Mouse (Mus musculus) stomach, postnatal 0 days (tissue): ENCODE data around the gene Slamf8. TPM values are rescaled to one million over a fixed set of nuclear protein-coding genes. Genes with fewer than 3 reads are reported as not detected.

Experiments
- ATAC-seq: fragments of 200-750 bp; cut with Nextera tagmentation; 2 replicates; pipeline ENCODE4 v1.8.0; 2017; ENCODE audit not compliant: low FRiP score, low TSS enrichment
- DNase-seq: peaks from one replicate; pipeline ENCODE4 v3.0.0-alpha.2; 2016; ENCODE audit warnings: low spot score
- H3K27ac ChIP-seq: fragments of 300-500 bp; sonication (generic); replicated peaks from 2 replicates; pipeline ENCODE4 v1.5.1; 2014; ENCODE audit warnings: mild to moderate bottlenecking, control low read depth
- H3K27me3 ChIP-seq: fragments of 300-500 bp; sonication (generic); 2 replicates; pipeline ENCODE4 v1.6.1; 2014; ENCODE audit warnings: low read length; ENCODE audit not compliant: control insufficient read depth, insufficient read depth
- H3K36me3 ChIP-seq: fragments of 300-500 bp; sonication (generic); 2 replicates; pipeline ENCODE4 v1.6.1; 2014; ENCODE audit warnings: low read length, mixed read lengths; ENCODE audit not compliant: control insufficient read depth, insufficient read depth
- H3K4me1 ChIP-seq: fragments of 300-500 bp; sonication (generic); replicated peaks from 2 replicates; pipeline ENCODE4 v1.6.1; 2014; ENCODE audit warnings: antibody characterized with exemption; ENCODE audit not compliant: control insufficient read depth, insufficient read depth
- H3K4me2 ChIP-seq: fragments of 300-500 bp; sonication (generic); replicated peaks from 2 replicates; pipeline ENCODE4 v1.6.1; 2014; ENCODE audit warnings: low read depth, mild to moderate bottlenecking, control low read depth, moderate library complexity
- H3K4me3 ChIP-seq: fragments of 300-500 bp; sonication (generic); 2 replicates; pipeline ENCODE4 v1.5.1; 2014; ENCODE audit warnings: low read depth, low read length, control low read depth
- H3K9ac ChIP-seq: fragments of 300-500 bp; sonication (generic); 2 replicates; pipeline ENCODE4 v1.6.1; 2014; ENCODE audit warnings: mild to moderate bottlenecking, low read length, control low read depth, mixed read lengths
- H3K9me3 ChIP-seq: fragments of 300-500 bp; sonication (generic); 2 replicates; pipeline ENCODE4 v1.6.1; 2016; ENCODE audit warnings: low read length; ENCODE audit not compliant: control insufficient read depth
- CTCF ChIP-seq: IDR thresholded peaks from 2 replicates; pipeline ENCODE4 v1.5.1; 2016; ENCODE audit warnings: antibody characterized with exemption, low read depth, mild to moderate bottlenecking, moderate library complexity
- EP300 ChIP-seq: optimal IDR thresholded peaks from 2 replicates; pipeline ENCODE3; 2016; ENCODE audit warnings: antibody characterized with exemption
- WGBS: fragments of 180-500 bp; shearing (Covaris S2); extraction: QIAGEN DNeasy Blood & Tissue Kit; methylation state at CpG from one replicate; pipeline ENCODE4 v1.1.7; 2014; 5-methylcytosine and 5-hydroxymethylcytosine counted together
- polyA plus RNA-seq: library from polyadenylated mRNA; unstranded; fragments of >200 nt; fragmentation: Nextera tagmentation; extraction: Ambion mirVana; gene quantifications from 2 replicates; pipeline ENCODE4 v1.2.1, GENCODE M21; 2015

Slamf8 gene
- polyA plus RNA-seq, 1 experiment from 2014 or later: 0.12 TPM

DNA sequence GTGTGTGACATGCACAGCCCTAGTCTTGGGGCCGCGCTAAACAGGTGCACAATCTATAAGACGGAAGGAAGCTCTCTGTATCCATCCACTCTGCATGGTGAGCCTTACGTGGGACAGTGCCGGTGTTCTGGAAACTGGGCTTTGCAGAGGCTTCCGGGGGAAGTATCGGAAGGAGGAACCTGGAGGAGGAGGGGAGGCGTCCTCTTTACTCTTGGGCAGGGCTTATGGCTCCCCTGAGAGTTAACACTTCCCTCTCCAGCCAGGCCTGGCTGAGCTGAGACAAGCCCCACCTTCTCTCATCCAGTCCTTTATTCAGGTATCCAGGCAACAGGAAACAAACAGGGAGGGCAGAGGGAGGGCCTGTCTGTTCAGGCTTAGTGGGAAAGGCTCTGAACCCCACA lies 39.8 kb downstream of the Slamf8 start:
- ATAC-seq (peak; percentile 96), DNase-seq (peak; percentile 82)
- Histone ChIP-seq H3K9me3 (no peaks in the 10 kb centered on the region), H3K36me3 (no peaks in the 10 kb centered on the region), H3K4me3 (peak overlapping the region; percentile 48), H3K4me2 (peak overlapping the region; percentile 69), H3K9ac (peak overlapping the region; percentile 54), H3K4me1 (peaks cover 4% of the 10 kb centered on the region; the same call in 1 of the 2 replicates), H3K27ac (peak overlapping the region; percentile 74), H3K27me3 (no peaks in the 10 kb centered on the region)
- under 1% methylated on average over 7 of the region's 8 CpGs for whole genome bisulfite sequencing
- TF ChIP-seq CTCF: no peak
- TF ChIP-seq EP300: no peak

DNA sequence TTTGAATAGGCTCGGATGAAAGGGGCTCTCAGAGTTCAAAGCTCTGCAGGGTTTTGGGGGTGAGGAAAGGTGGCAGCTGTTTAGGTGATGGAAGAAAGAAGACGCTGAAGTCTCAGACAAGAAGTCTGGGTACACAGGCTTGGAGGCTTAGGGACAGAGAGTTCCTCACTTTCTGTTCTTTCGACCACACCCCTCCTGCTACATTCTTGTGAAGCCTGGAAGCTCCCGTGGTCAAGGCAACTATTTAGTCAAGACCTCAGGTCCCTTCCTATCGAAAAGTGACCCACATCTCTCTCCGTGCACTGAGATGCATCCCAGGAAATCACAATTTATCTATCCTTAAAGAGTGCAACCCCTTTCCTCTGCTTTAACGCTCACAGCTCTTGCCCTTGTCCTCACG lies 40.7 kb downstream of the Slamf8 start:
- peak overlapping the region; percentile 48 for H3K4me3 ChIP-seq
- H3K4me2 ChIP-seq: peak overlapping the region; percentile 69
- H3K9ac ChIP-seq: no peak overlapping the region
- DNase-seq: no peak
- no peaks in the 10 kb centered on the region for H3K36me3 ChIP-seq
- peak overlapping the region; percentile 74; the same call in 1 of the 2 replicates for H3K27ac ChIP-seq
- H3K4me1 ChIP-seq: peaks cover 4% of the 10 kb centered on the region; the same call in 1 of the 2 replicates
- no peak for TF ChIP-seq EP300
- TF ChIP-seq CTCF: no peak
- WGBS: 12% methylated on average over 8 of the region's 8 CpGs
- ATAC-seq: no peak
- no peaks in the 10 kb centered on the region for H3K27me3 ChIP-seq
- H3K9me3 ChIP-seq: no peaks in the 10 kb centered on the region

- DNase-seq: peak; percentile 54
- no peak overlapping the region for H3K9ac ChIP-seq
- H3K4me2 ChIP-seq: peak overlapping the region; percentile 69
- peak; percentile 3; the same call in 1 of the 2 replicates for ATAC-seq
- H3K27ac ChIP-seq: peak overlapping the region; percentile 50; the same call in 1 of the 2 replicates
- H3K4me1 ChIP-seq: peaks cover 4% of the 10 kb centered on the region; the same call in 1 of the 2 replicates
- WGBS: 34% methylated on average over 2 of the region's 2 CpGs
- no peaks in the 10 kb centered on the region for H3K36me3 ChIP-seq
- no peaks in the 10 kb centered on the region for H3K27me3 ChIP-seq
- H3K4me3 ChIP-seq: no peak overlapping the region
- no peaks in the 10 kb centered on the region for H3K9me3 ChIP-seq
- no peak for TF ChIP-seq EP300
These were observed 41.1 kb downstream of the Slamf8 start for GRCm38 (mm10) chr1:172549314-172549713.

GRCm38 (mm10) chr1:172548501-172548900 lies 41.9 kb downstream of the Slamf8 start:
- 56% methylated on average over 7 of the region's 7 CpGs for WGBS
- Histone ChIP-seq H3K9ac (no peak overlapping the region), H3K27ac (no peak overlapping the region), H3K4me1 (peaks cover 4% of the 10 kb centered on the region; the same call in 1 of the 2 replicates), H3K4me2 (no peak overlapping the region), H3K4me3 (no peak overlapping the region), H3K36me3 (no peaks in the 10 kb centered on the region), H3K9me3 (no peaks in the 10 kb centered on the region), H3K27me3 (no peaks in the 10 kb centered on the region)
- no peak for DNase-seq
- no peak for ATAC-seq
- TF ChIP-seq CTCF: no peak
- TF ChIP-seq EP300: no peak

- Histone ChIP-seq H3K36me3 (no peaks in the 10 kb centered on the region), H3K4me1 (peaks cover 4% of the 10 kb centered on the region; the same call in 1 of the 2 replicates), H3K9ac (no peak overlapping the region), H3K27me3 (no peaks in the 10 kb centered on the region), H3K9me3 (no peaks in the 10 kb centered on the region), H3K4me2 (no peak overlapping the region), H3K4me3 (no peak overlapping the region), H3K27ac (no peak overlapping the region)
- 70% methylated on average over 4 of the region's 4 CpGs for WGBS
- ATAC-seq (no peak), DNase-seq (no peak)
- TF ChIP-seq EP300 (no peak), CTCF (no peak)
These were observed 44.3 kb downstream of the Slamf8 start for GRCm38 (mm10) chr1:172546062-172546461.

DNA sequence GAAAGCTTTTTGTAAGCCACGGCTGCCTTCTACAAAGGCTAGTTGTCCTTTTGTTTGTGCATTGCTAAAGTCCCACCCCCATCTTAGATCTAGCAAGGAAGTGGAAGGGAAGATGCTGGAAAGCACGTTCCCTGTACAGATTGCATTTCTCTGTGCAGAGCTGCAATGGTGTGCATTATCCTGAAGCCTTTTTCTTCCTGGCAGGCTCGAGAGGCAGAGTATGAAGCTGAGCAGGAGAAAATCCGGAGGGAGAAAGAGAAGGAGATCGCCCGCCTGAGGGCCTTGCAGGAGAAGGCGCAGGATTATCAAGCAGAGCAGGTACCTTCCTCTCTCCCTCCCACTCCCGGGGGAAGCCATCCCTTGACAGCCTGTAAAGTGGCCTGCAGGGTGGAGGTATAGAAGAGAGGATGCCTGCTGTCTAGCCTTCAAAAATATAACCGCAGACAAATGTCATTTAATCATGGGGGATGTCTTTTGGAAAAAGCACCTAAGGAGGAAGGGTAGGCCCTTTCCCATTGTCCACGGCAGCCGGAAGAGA lies 50.0 kb downstream of the Slamf8 start:
- no peak overlapping the region for H3K4me3 ChIP-seq
- H3K27me3 ChIP-seq: no peaks in the 10 kb centered on the region
- 56% methylated on average over 11 of the region's 11 CpGs for WGBS
- H3K36me3 ChIP-seq: no peaks in the 10 kb centered on the region
- H3K27ac ChIP-seq: no peak overlapping the region
- TF ChIP-seq EP300 (no peak), CTCF (no peak)
- no peaks in the 10 kb centered on the region for H3K4me1 ChIP-seq
- no peak overlapping the region for H3K9ac ChIP-seq
- DNase-seq (no peak), ATAC-seq (no peak)
- no peaks in the 10 kb centered on the region for H3K9me3 ChIP-seq
- no peak overlapping the region for H3K4me2 ChIP-seq
